Mouse (Mus musculus) C2C12 (cell line): ENCODE results near the gene Wdr24. TPM values are rescaled to one million over a fixed set of nuclear protein-coding genes. Genes with fewer than 3 reads are reported as not detected.

Source experiments
- H3K27me3 ChIP-seq: one replicate; pipeline ENCODE4 v1.6.1; 2011; ENCODE audit not compliant: control insufficient read depth, insufficient read depth, insufficient read length
- H3K36me3 ChIP-seq: one replicate; pipeline ENCODE4 v1.6.1; 2011; ENCODE audit not compliant: control insufficient read depth, insufficient read depth
- H3K4me3 ChIP-seq: one replicate; pipeline ENCODE4 v1.5.1; 2011; ENCODE audit warnings: mild to moderate bottlenecking, control low read depth; ENCODE audit not compliant: poor library complexity, insufficient read depth, severe bottlenecking
- H3K79me2 ChIP-seq: one replicate; pipeline ENCODE4 v1.6.1; 2011; ENCODE audit not compliant: control insufficient read depth, insufficient read depth
- H3K79me3 ChIP-seq: one replicate; pipeline ENCODE4 v1.6.1; 2011; ENCODE audit warnings: low read depth, control low read depth
- H3ac ChIP-seq: one replicate; pipeline ENCODE3; 2011; ENCODE audit warnings: low read depth; ENCODE audit not compliant: control insufficient read depth, insufficient read length
- CEBPB ChIP-seq: IDR thresholded peaks from one replicate; pipeline ENCODE4 v1.6.1; 2011; ENCODE audit warnings: low read depth, mild to moderate bottlenecking, control low read depth, moderate library complexity
- CTCF ChIP-seq: IDR thresholded peaks from one replicate; pipeline ENCODE4 v1.5.1; 2011; ENCODE audit not compliant: control insufficient read depth, insufficient read depth, insufficient read length
- FOSL1 ChIP-seq: IDR thresholded peaks from one replicate; pipeline ENCODE4 v1.8.0; 2011; ENCODE audit warnings: mild to moderate bottlenecking, low read length; ENCODE audit not compliant: poor library complexity, insufficient read depth, severe bottlenecking
- MAX ChIP-seq: IDR thresholded peaks from one replicate; pipeline ENCODE4 v1.6.1; 2011; ENCODE audit warnings: mild to moderate bottlenecking, control low read depth
- MYOD1 ChIP-seq: IDR thresholded peaks from one replicate; pipeline ENCODE4 v1.6.1; 2011; ENCODE audit warnings: low read depth; ENCODE audit not compliant: control insufficient read depth, insufficient read length
- MYOG ChIP-seq: IDR thresholded peaks from one replicate; pipeline ENCODE4 v1.6.1; 2011; ENCODE audit not compliant: control insufficient read depth, insufficient read length; ENCODE audit errors: extremely low read depth
- USF1 ChIP-seq: IDR thresholded peaks from one replicate; pipeline ENCODE4 v1.6.1; 2011; ENCODE audit warnings: low read depth, mild to moderate bottlenecking, control low read depth, moderate library complexity
- polyA plus RNA-seq: library from polyadenylated mRNA; unstranded; fragments of >200 nt; fragmentation: generic; extraction: Trizol; gene quantifications from one replicate; pipeline ENCODE4 v1.2.1, GENCODE M21; 2012; ENCODE audit warnings: missing spikeins

Gene Wdr24
- polyA plus RNA-seq, 1 experiment, result 14.3 TPM

GRCm38 (mm10) chr17:25839455-25840235, 16.2 kb downstream of the Wdr24 start:
- Histone ChIP-seq H3K36me3 (peaks cover 39% of the 10 kb centered on the region), H3ac (no peak overlapping the region), H3K4me3 (no peak overlapping the region), H3K79me2 (peaks cover 32% of the 10 kb centered on the region), H3K27me3 (no peaks in the 10 kb centered on the region), H3K79me3 (peaks cover 5% of the 10 kb centered on the region)
- TF ChIP-seq MYOG, result no peak
- no peak for TF ChIP-seq CTCF
- TF ChIP-seq CEBPB, result no peak
- TF ChIP-seq FOSL1, result no peak
- no peak for TF ChIP-seq MAX

- peaks cover 5% of the 10 kb centered on the region for H3K79me3 ChIP-seq
- H3ac ChIP-seq, result no peak overlapping the region
- TF ChIP-seq CTCF (no peak), MAX (no peak), USF1 (no peak), CEBPB (no peak), MYOD1 (no peak), FOSL1 (no peak), MYOG (no peak)
- H3K79me2 ChIP-seq, result peaks cover 23% of the 10 kb centered on the region
- H3K27me3 ChIP-seq, result no peaks in the 10 kb centered on the region
- H3K4me3 ChIP-seq, result no peak overlapping the region
- H3K36me3 ChIP-seq, result peaks cover 38% of the 10 kb centered on the region
These were observed 17.1 kb downstream of the Wdr24 start for GRCm38 (mm10) chr17:25840519-25840918.

GRCm38 (mm10) chr17:25841117-25841880, 17.9 kb downstream of the Wdr24 start, which contains the start of gene Gm20683:
Gm20683 (minus strand) TSS chr17:25841763.
- H3K27me3 ChIP-seq, result no peaks in the 10 kb centered on the region
- H3K79me3 ChIP-seq, result peaks cover 5% of the 10 kb centered on the region
- no peak for TF ChIP-seq MAX
- TF ChIP-seq FOSL1, result no peak
- no peak for TF ChIP-seq CEBPB
- TF ChIP-seq CTCF, result no peak
- TF ChIP-seq MYOG, result no peak
- TF ChIP-seq USF1, result no peak
- no peak for TF ChIP-seq MYOD1
- peaks cover 23% of the 10 kb centered on the region for H3K79me2 ChIP-seq
- H3ac ChIP-seq, result no peak within 1 kb of the TSS
- H3K4me3 ChIP-seq, result no peak within 1 kb of the TSS
- peaks cover 41% of the 10 kb centered on the region for H3K36me3 ChIP-seq

GRCm38 (mm10) chr17:25842509-25842908, 19.1 kb downstream of the Wdr24 start:
- peaks cover 5% of the 10 kb centered on the region for H3K79me3 ChIP-seq
- no peaks in the 10 kb centered on the region for H3K27me3 ChIP-seq
- H3K79me2 ChIP-seq, result peaks cover 23% of the 10 kb centered on the region
- no peak for TF ChIP-seq MYOD1
- TF ChIP-seq CEBPB, result no peak
- no peak for TF ChIP-seq MYOG
- no peak for TF ChIP-seq USF1
- no peak for TF ChIP-seq MAX
- TF ChIP-seq FOSL1, result no peak
- TF ChIP-seq CTCF, result no peak
- peaks cover 41% of the 10 kb centered on the region for H3K36me3 ChIP-seq
- no peak overlapping the region for H3K4me3 ChIP-seq
- no peak overlapping the region for H3ac ChIP-seq

- no peaks in the 10 kb centered on the region for H3K27me3 ChIP-seq
- peak overlapping the region; percentile 72 for H3K4me3 ChIP-seq
- H3K79me2 ChIP-seq, result peaks cover 23% of the 10 kb centered on the region
- TF ChIP-seq CTCF, result no peak
- no peak for TF ChIP-seq MAX
- TF ChIP-seq MYOG, result no peak
- H3K79me3 ChIP-seq, result peaks cover 5% of the 10 kb centered on the region
- H3ac ChIP-seq, result peak overlapping the region; percentile 25
- peaks cover 37% of the 10 kb centered on the region for H3K36me3 ChIP-seq
These were observed 19.7 kb downstream of the Wdr24 start for GRCm38 (mm10) chr17:25843122-25843521.

- no peaks in the 10 kb centered on the region for H3K27me3 ChIP-seq
- H3K4me3 ChIP-seq, result peak overlapping the region; percentile 72
- peaks cover 32% of the 10 kb centered on the region for H3K36me3 ChIP-seq
- H3K79me2 ChIP-seq, result peaks cover 23% of the 10 kb centered on the region
- TF ChIP-seq MAX, result no peak
- TF ChIP-seq MYOG, result no peak
- TF ChIP-seq CEBPB, result no peak
- TF ChIP-seq FOSL1, result no peak
- TF ChIP-seq USF1, result no peak
- no peak for TF ChIP-seq CTCF
- no peak for TF ChIP-seq MYOD1
- H3K79me3 ChIP-seq, result peaks cover 5% of the 10 kb centered on the region
- peak overlapping the region; percentile 99 for H3ac ChIP-seq
These were observed 20.4 kb downstream of the Wdr24 start for GRCm38 (mm10) chr17:25843636-25844395.
